Mouse (Mus musculus): Measurements from ENCODE around the gene Ttll5.
A peak's percentile ranks its signal among the peaks of the same experiment; 100 is the strongest.

The Ttll5 gene

GRCm38 (mm10) chr12:85824438-85825264 lies at the start of gene Ttll5, which contains the start of gene Erg28:
TSS of gene Ttll5 (plus strand) at chr12:85824659.
TSS of gene Erg28 (minus strand) at chr12:85824550.
- peak; percentile 70 for DNase-seq (ENCODE audit: extremely low read depth, low read depth, low spot score)

- DNase-seq (ENCODE audit: extremely low read depth, low read depth, low spot score), result no peak
Observed at GRCm38 (mm10) chr12:85778962-85779361, 45.5 kb upstream of the Ttll5 start.

GRCm38 (mm10) chr12:85779707-85780106 lies 44.8 kb upstream of the Ttll5 start:
- no peak for DNase-seq (ENCODE audit: extremely low read depth, low read depth, low spot score)

GRCm38 (mm10) chr12:85781606-85782005 lies 42.9 kb upstream of the Ttll5 start:
- no peak for DNase-seq (ENCODE audit: extremely low read depth, low read depth, low spot score)

GRCm38 (mm10) chr12:85784916-85785815 lies 39.3 kb upstream of the Ttll5 start:
- no peak for DNase-seq (ENCODE audit: extremely low read depth, low read depth, low spot score)

- DNase-seq (ENCODE audit: extremely low read depth, low read depth, low spot score), result no peak
Observed at GRCm38 (mm10) chr12:85792158-85792557, 32.3 kb upstream of the Ttll5 start.

GRCm38 (mm10) chr12:85792821-85793346 lies 31.6 kb upstream of the Ttll5 start:
- no peak for DNase-seq (ENCODE audit: extremely low read depth, low read depth, low spot score)

GRCm38 (mm10) chr12:85794094-85794493 lies 30.4 kb upstream of the Ttll5 start:
- no peak for DNase-seq (ENCODE audit: extremely low read depth, low read depth, low spot score)

GRCm38 (mm10) chr12:85795551-85795950 lies 28.9 kb upstream of the Ttll5 start:
- DNase-seq (ENCODE audit: extremely low read depth, low read depth, low spot score), result no peak

GRCm38 (mm10) chr12:85800031-85800430 lies 24.4 kb upstream of the Ttll5 start:
- DNase-seq (ENCODE audit: extremely low read depth, low read depth, low spot score), result no peak

GRCm38 (mm10) chr12:85809726-85810125 lies 14.7 kb upstream of the Ttll5 start:
- no peak for DNase-seq (ENCODE audit: extremely low read depth, low read depth, low spot score)

- DNase-seq (ENCODE audit: extremely low read depth, low read depth, low spot score), result no peak
Observed at GRCm38 (mm10) chr12:85810959-85811358, 13.5 kb upstream of the Ttll5 start.

- no peak for DNase-seq (ENCODE audit: extremely low read depth, low read depth, low spot score)
Observed at GRCm38 (mm10) chr12:85811676-85812075, 12.8 kb upstream of the Ttll5 start.

GRCm38 (mm10) chr12:85813599-85813998 lies 10.9 kb upstream of the Ttll5 start:
- no peak for DNase-seq (ENCODE audit: extremely low read depth, low read depth, low spot score)

- no peak for DNase-seq (ENCODE audit: extremely low read depth, low read depth, low spot score)
Observed at GRCm38 (mm10) chr12:85822051-85822450, 2.4 kb upstream of the Ttll5 start.

- DNase-seq (ENCODE audit: extremely low read depth, low read depth, low spot score), result no peak
Observed at GRCm38 (mm10) chr12:85825361-85825760, 902 bp downstream of the Ttll5 start.

- DNase-seq (ENCODE audit: extremely low read depth, low read depth, low spot score), result no peak
Observed at GRCm38 (mm10) chr12:85825822-85826221, 1.4 kb downstream of the Ttll5 start.

- DNase-seq (ENCODE audit: extremely low read depth, low read depth, low spot score), result no peak
Observed at GRCm38 (mm10) chr12:85828856-85829255, 4.4 kb downstream of the Ttll5 start.

GRCm38 (mm10) chr12:85829866-85830265 lies 5.4 kb downstream of the Ttll5 start:
- no peak for DNase-seq (ENCODE audit: extremely low read depth, low read depth, low spot score)

- no peak for DNase-seq (ENCODE audit: extremely low read depth, low read depth, low spot score)
Observed at GRCm38 (mm10) chr12:85830691-85831090, 6.2 kb downstream of the Ttll5 start.

GRCm38 (mm10) chr12:85834543-85834942 lies 10.1 kb downstream of the Ttll5 start:
- no peak for DNase-seq (ENCODE audit: extremely low read depth, low read depth, low spot score)
